Mouse (Mus musculus) MEL (cell line): Measurements from ENCODE around the gene Kif19a.

Source experiments
- CTCF ChIP-seq, 3 experiments: IDR thresholded peaks in 2 of 3; conservative IDR thresholded peaks in 1 of 3; 2 replicates each; pipeline ENCODE4 v1.5.1; 2011 to 2012; ENCODE audit warnings: low read length in 3 of 3, low read depth in 2 of 3, mild to moderate bottlenecking in 2 of 3, improper control_type of control experiment in 1 of 3, inconsistent platforms in 1 of 3, mixed read lengths in 1 of 3, moderate library complexity in 1 of 3; ENCODE audit not compliant: control insufficient read depth in 1 of 3, insufficient read depth in 1 of 3, poor library complexity in 1 of 3, severe bottlenecking in 1 of 3
- RAD21 ChIP-seq: IDR thresholded peaks from 2 replicates; pipeline ENCODE4 v1.6.1; 2011; ENCODE audit warnings: mild to moderate bottlenecking, low read depth, low read length, improper control_type of control experiment
- UBTF ChIP-seq: IDR thresholded peaks from 2 replicates; pipeline ENCODE4 v1.6.1; 2012; ENCODE audit warnings: low read depth, mild to moderate bottlenecking, inconsistent platforms, low read length, improper control_type of control experiment, moderate library complexity, borderline replicate concordance; ENCODE audit not compliant: insufficient read depth

DNA sequence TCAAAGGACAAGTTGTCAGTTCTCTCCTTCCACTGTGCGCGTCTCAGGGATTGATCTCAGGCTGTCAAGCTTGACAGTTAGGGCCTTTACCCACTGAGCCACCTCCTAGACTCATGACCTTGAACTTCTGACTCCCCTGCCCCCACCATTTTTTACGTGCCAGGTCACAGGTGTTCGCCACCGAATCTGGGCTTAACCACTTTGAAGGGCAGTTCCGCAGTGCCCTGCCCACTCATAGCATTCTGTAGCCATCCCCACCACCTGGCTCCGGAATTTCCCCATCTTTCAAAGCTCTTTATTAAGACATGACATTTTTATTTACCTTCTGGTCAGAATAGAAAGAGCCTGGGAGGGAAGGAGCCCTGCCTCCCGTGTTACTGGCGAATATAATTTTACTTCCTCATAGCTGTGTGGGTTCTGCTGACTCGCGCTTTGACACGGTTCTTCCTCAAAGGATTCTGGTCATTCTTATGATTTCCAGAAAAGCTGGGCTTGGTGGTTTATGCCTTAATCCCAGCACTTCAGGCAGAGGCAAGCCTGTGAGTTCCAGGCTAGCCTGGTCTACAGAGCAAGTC, 17.5 kb upstream of the Kif19a start:
- TF ChIP-seq CTCF (IDR thresholded peaks at IDR 0.05 in 2 of 3, conservative IDR thresholded peaks at IDR 0.05 in 1 of 3; ENCODE audit: control insufficient read depth in 1 of 3, insufficient read depth in 1 of 3, low read depth in 2 of 3, low read length in 3 of 3, poor library complexity in 1 of 3, severe bottlenecking in 1 of 3) = no peak
- no peak for TF ChIP-seq RAD21
- TF ChIP-seq UBTF = no peak
